Mouse (Mus musculus) ES-E14 (cell line): Measurements from ENCODE around the gene Sult5a1. TPM values are rescaled to one million over a fixed set of nuclear protein-coding genes. Genes with fewer than 3 reads are reported as not detected.

ENCODE experiments used
- DNase-seq: peaks from one replicate; pipeline ENCODE4 v3.0.0-alpha.2; 2013; ENCODE audit warnings: low read depth, low spot score
- H3K27ac ChIP-seq: 2 replicates; pipeline ENCODE4 v1.5.1; 2012; ENCODE audit warnings: low read depth, mild to moderate bottlenecking, low read length, moderate library complexity, mixed read lengths; ENCODE audit not compliant: poor library complexity, insufficient read depth, severe bottlenecking
- H3K36me3 ChIP-seq: 2 replicates; pipeline ENCODE4 v1.6.1; 2012; ENCODE audit warnings: mild to moderate bottlenecking, low read length, moderate library complexity, mixed read lengths; ENCODE audit not compliant: control insufficient read depth, poor library complexity, insufficient read depth, severe bottlenecking
- H3K4me1 ChIP-seq, 2 experiments: fragments of 150-350 bp in 1 of 2; sonication (generic) in 1 of 2; 2 replicates each; pipeline ENCODE4 v1.6.1; 2012; ENCODE audit warnings: low read length in 2 of 2, mild to moderate bottlenecking in 1 of 2, mixed read lengths in 1 of 2; ENCODE audit not compliant: control insufficient read depth in 2 of 2, insufficient read depth in 2 of 2, poor library complexity in 1 of 2
- H3K4me3 ChIP-seq, 2 experiments: fragments of 150-350 bp in 1 of 2; sonication (generic) in 1 of 2; 2 replicates each; pipeline ENCODE4 v1.5.1; 2012; ENCODE audit warnings: low read length in 2 of 2, low read depth in 1 of 2, mild to moderate bottlenecking in 1 of 2, mixed read lengths in 1 of 2; ENCODE audit not compliant: insufficient read depth in 1 of 2, poor library complexity in 1 of 2, severe bottlenecking in 1 of 2
- H3K9ac ChIP-seq: 2 replicates; pipeline ENCODE4 v1.6.1; 2012; ENCODE audit warnings: low read depth, mild to moderate bottlenecking, low read length, mixed read lengths; ENCODE audit not compliant: poor library complexity, insufficient read depth, severe bottlenecking
- H3K9me3 ChIP-seq: fragments of 150-350 bp; sonication (generic); 2 replicates; pipeline ENCODE4 v1.6.1; 2012; ENCODE audit warnings: low read depth, mild to moderate bottlenecking, low read length; ENCODE audit not compliant: control insufficient read depth, insufficient read depth
- CHD2 ChIP-seq: IDR thresholded peaks from 2 replicates; pipeline ENCODE4 v1.6.1; 2014; ENCODE audit warnings: mild to moderate bottlenecking, low read depth, low read length, inconsistent platforms
- HCFC1 ChIP-seq: IDR thresholded peaks from 2 replicates; pipeline ENCODE4 v1.6.1; 2012; ENCODE audit warnings: low read length, inconsistent platforms, borderline replicate concordance; ENCODE audit not compliant: insufficient read depth
- MAFK ChIP-seq: IDR thresholded peaks from 2 replicates; pipeline ENCODE4 v1.6.1; 2014; ENCODE audit warnings: mild to moderate bottlenecking, low read depth, low read length, inconsistent platforms; ENCODE audit not compliant: insufficient read depth
- ZC3H11A ChIP-seq: IDR thresholded peaks from 2 replicates; pipeline ENCODE4 v1.6.1; 2012; ENCODE audit warnings: low read depth, mild to moderate bottlenecking, inconsistent platforms, low read length, borderline replicate concordance
- ZNF384 ChIP-seq: IDR thresholded peaks from 2 replicates; pipeline ENCODE4 v1.6.1; 2012; ENCODE audit warnings: low read depth, low read length, inconsistent platforms
- in situ Hi-C, 2 experiments: fragments of 600-800 bp; cut with MboI; formaldehyde crosslinking; loops; one replicate each; pipeline ENCODE4 v1.15.1; 2025; ENCODE audit warnings: low sequenced_read_pairs in 2 of 2, inconsistent platforms in 1 of 2; ENCODE audit not compliant: unreplicated experiment in 2 of 2
- total RNA-seq: library from RNA; depleted of rRNA; stranded (reverse); fragments of 300-350 nt; gene quantifications from 2 replicates; pipeline ENCODE4 v1.2.3, GENCODE M21; 2012

Sult5a1 gene
- total RNA-seq, 1 experiment = 3.3 TPM

DNA sequence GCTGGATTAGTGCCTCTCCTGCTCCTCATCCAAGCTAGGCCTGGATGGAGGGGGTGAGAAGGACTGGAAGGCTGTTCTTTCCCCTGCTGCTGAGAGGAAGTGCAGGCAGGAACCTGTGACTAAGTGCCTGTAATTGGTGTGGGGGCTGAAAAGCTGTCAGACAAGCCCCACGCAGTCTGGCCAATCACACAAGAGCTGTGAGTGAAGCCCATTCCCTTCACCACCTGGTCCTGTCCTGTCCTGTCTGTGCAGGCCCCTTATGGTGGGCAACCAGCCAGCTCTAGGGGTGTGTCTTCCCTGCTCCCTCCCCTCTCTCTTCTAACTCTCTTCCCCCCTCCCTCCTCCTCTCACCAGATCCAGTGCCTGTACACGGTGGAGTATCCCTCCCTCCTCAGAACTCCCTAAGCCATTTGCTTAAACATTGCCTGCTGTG is 20.5 kb downstream of the Sult5a1 start:
- DNase-seq = no peak
- Histone ChIP-seq H3K27ac (no peak overlapping the region), H3K36me3 (no peaks in the 10 kb centered on the region), H3K4me3 (no peak overlapping the region), H3K9me3 (peaks cover 2% of the 10 kb centered on the region; the same call in 1 of the 2 replicates), H3K9ac (no peak overlapping the region), H3K4me1 (no peaks in the 10 kb centered on the region)
- in situ Hi-C loops = no loop called here
- TF ChIP-seq ZC3H11A (no peak), MAFK (no peak), CHD2 (no peak), HCFC1 (no peak)

DNA sequence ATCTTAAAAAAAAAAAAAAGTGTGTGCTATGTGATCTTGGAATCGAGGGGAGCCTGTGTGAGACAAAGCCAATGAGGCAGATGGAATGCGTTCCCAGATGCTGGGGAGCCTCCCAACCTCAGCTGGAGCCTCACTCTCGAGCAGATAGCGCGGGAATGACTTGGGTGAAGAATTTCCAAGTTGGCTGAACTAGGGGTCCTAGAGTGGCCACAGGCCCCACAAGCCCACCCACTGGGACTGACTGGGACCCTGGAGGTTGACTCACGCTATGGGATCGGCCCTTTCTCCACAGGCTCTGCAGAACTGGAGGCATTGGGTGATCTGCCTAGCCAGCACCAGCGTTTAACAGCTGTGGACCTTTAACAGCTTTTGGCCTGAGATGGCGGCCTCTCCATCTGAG is 21.8 kb downstream of the Sult5a1 start:
- Histone ChIP-seq H3K27ac (no peak overlapping the region), H3K9ac (no peak overlapping the region), H3K4me3 (no peak overlapping the region), H3K9me3 (peaks cover 2% of the 10 kb centered on the region; the same call in 1 of the 2 replicates), H3K36me3 (no peaks in the 10 kb centered on the region), H3K4me1 (no peaks in the 10 kb centered on the region)
- in situ Hi-C loops = no loop called here
- TF ChIP-seq ZNF384 (no peak), MAFK (no peak), ZC3H11A (no peak), HCFC1 (no peak), CHD2 (no peak)
- no peak for DNase-seq

DNA sequence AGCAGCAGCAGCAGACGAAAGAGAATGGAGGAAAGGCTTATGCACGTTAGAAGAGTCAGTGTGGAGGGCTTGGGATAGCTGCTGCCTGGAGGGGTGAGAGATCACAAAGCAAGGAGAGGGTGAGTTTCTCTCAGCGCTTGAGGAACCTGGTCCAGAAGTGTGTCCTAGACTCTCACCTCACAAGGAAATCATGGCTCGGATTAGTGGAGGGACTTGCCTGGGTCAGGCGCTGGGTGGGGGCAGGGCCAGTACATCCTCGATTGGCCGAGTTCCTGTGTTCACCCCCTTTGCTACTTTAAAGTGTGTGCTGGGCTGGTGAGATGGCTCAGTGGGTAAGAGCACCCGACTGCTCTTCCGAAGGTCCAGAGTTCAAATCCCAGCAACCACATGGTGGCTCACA is 22.3 kb downstream of the Sult5a1 start:
- TF ChIP-seq ZNF384 = no peak
- no peak for TF ChIP-seq HCFC1
- no peak for TF ChIP-seq MAFK
- TF ChIP-seq CHD2 = no peak
- TF ChIP-seq ZC3H11A = no peak
- DNase-seq = no peak
- no peak overlapping the region for H3K4me3 ChIP-seq
- in situ Hi-C loops = no loop called here
- no peaks in the 10 kb centered on the region for H3K36me3 ChIP-seq
- H3K27ac ChIP-seq = no peak overlapping the region
- no peaks in the 10 kb centered on the region for H3K4me1 ChIP-seq
- no peak overlapping the region for H3K9ac ChIP-seq
- no peaks in the 10 kb centered on the region; the same call in 1 of the 2 replicates for H3K9me3 ChIP-seq

DNA sequence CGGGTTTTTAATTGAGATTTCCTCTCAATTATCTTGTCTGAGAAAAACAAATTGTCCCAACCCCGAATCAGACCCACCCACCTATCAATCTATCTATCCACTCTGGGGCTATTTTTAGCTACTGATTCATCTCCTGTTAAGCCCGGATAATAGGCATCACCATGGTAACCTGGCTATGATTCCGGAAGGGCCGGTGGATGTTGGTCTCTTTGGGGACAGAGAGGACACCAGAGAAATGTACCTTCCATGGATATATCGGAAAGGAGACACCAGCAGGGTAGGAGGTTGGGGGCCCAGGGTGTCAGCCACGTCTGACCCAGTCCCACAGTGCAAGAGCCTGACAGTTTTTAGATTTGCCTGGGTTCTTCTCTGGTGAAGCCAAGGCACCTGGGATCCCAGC is 22.7 kb downstream of the Sult5a1 start:
- Histone ChIP-seq H3K27ac (no peak overlapping the region), H3K9me3 (no peaks in the 10 kb centered on the region), H3K9ac (no peak overlapping the region), H3K36me3 (no peaks in the 10 kb centered on the region), H3K4me3 (no peak overlapping the region), H3K4me1 (no peaks in the 10 kb centered on the region)
- in situ Hi-C loops = no loop called here
- DNase-seq = no peak
- TF ChIP-seq CHD2 (no peak), HCFC1 (no peak), ZC3H11A (no peak), ZNF384 (no peak), MAFK (no peak)
